Mouse (Mus musculus): ENCODE measurements around the gene Dbx1. TPM values are rescaled to one million over a fixed set of nuclear protein-coding genes. Genes with fewer than 3 reads are reported as not detected.

Dbx1 gene
- polyA plus RNA-seq, 1 experiment from 2014 or later = not detected

- H3K4me3 ChIP-seq (ENCODE audit: low read depth, low read length) = no peak overlapping the region
- WGBS = 6% methylated on average over 24 of the region's 24 CpGs
- no peak overlapping the region for H3K9ac ChIP-seq (ENCODE audit: low read depth, low read length)
- ATAC-seq (replicated peaks; ENCODE audit: low FRiP score) = no peak
- peaks cover 23% of the 10 kb centered on the region for H3K27me3 ChIP-seq (replicated peaks; ENCODE audit: control insufficient read depth, insufficient read depth, low read length)
- no peak for DNase-seq (ENCODE audit: low spot score)
- no peaks in the 10 kb centered on the region for H3K4me1 ChIP-seq (replicated peaks; ENCODE audit: control insufficient read depth, insufficient read depth, low read length)
- H3K9me3 ChIP-seq (ENCODE audit: control insufficient read depth, low read length) = no peaks in the 10 kb centered on the region
- H3K4me2 ChIP-seq = no peak overlapping the region
- no peak overlapping the region for H3K27ac ChIP-seq (ENCODE audit: low read depth, low read length)
- H3K36me3 ChIP-seq (ENCODE audit: control insufficient read depth, insufficient read depth, low read length) = no peaks in the 10 kb centered on the region
Measured at GRCm38 (mm10) chr7:49661811-49662491, 25.3 kb upstream of the Dbx1 start.

DNA sequence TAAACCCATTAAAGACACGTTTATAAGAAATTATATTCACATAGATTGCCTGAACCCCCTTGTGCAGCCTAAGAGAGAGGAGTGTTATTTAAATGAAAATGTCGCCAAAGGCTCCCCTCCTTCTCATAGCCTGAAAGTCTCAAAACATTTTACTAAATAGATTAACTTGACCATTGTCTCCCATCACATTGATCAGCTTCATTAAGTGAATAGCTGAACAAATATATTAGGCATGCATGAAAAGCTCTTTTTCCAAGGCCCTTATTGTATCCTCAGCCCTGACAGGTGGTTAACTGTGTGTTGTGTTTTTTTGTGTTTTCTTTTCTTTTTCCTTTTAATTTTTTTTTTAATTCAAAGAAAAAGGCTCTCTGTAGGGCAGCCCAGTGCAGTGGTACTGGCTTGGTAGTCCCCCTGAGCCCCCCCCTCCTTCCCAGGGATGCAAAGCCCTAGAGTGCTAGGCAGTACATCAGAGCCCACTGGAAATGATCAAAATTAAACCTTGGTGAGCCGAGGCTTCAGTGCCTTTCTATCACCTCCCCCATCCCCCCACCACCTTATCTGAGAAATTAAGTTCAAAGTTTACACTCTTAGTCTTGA, 4.2 kb upstream of the Dbx1 start:
- peaks cover 60% of the 10 kb centered on the region for H3K27me3 ChIP-seq (replicated peaks; ENCODE audit: control insufficient read depth, insufficient read depth, low read length)
- H3K4me1 ChIP-seq (replicated peaks; ENCODE audit: control insufficient read depth, insufficient read depth, low read length) = no peaks in the 10 kb centered on the region

GRCm38 (mm10) chr7:49639864-49640708, 3.4 kb upstream of the Dbx1 start:
- H3K36me3 ChIP-seq (ENCODE audit: control insufficient read depth, insufficient read depth, low read length) = no peaks in the 10 kb centered on the region
- no peak overlapping the region for H3K9ac ChIP-seq (ENCODE audit: low read depth, low read length)
- DNase-seq (ENCODE audit: low spot score) (no peak), ATAC-seq (replicated peaks; ENCODE audit: low FRiP score) (no peak)
- H3K27ac ChIP-seq (ENCODE audit: low read depth, low read length) = no peak overlapping the region
- no peak overlapping the region for H3K4me3 ChIP-seq (ENCODE audit: low read depth, low read length)
- H3K4me1 ChIP-seq (replicated peaks; ENCODE audit: control insufficient read depth, insufficient read depth, low read length) = no peaks in the 10 kb centered on the region
- WGBS = 21% methylated on average over 18 of the region's 18 CpGs
- H3K27me3 ChIP-seq (replicated peaks; ENCODE audit: control insufficient read depth, insufficient read depth, low read length) = peaks cover 67% of the 10 kb centered on the region
- no peaks in the 10 kb centered on the region for H3K9me3 ChIP-seq (ENCODE audit: control insufficient read depth, low read length)
- H3K4me2 ChIP-seq = no peak overlapping the region

More for the DNA sequence above, 4.2 kb upstream of the Dbx1 start:
- DNase-seq (ENCODE audit: low spot score) = no peak
- H3K4me3 ChIP-seq (ENCODE audit: low read depth, low read length) = no peak overlapping the region
- no peaks in the 10 kb centered on the region for H3K36me3 ChIP-seq (ENCODE audit: control insufficient read depth, insufficient read depth, low read length)
- no peak overlapping the region for H3K27ac ChIP-seq (ENCODE audit: low read depth, low read length)
- 31% methylated on average over 3 of the region's 3 CpGs for WGBS
- H3K9me3 ChIP-seq (ENCODE audit: control insufficient read depth, low read length) = no peaks in the 10 kb centered on the region
- no peak overlapping the region for H3K9ac ChIP-seq (ENCODE audit: low read depth, low read length)
- H3K4me2 ChIP-seq = no peak overlapping the region
- ATAC-seq (replicated peaks; ENCODE audit: low FRiP score) = no peak

DNA sequence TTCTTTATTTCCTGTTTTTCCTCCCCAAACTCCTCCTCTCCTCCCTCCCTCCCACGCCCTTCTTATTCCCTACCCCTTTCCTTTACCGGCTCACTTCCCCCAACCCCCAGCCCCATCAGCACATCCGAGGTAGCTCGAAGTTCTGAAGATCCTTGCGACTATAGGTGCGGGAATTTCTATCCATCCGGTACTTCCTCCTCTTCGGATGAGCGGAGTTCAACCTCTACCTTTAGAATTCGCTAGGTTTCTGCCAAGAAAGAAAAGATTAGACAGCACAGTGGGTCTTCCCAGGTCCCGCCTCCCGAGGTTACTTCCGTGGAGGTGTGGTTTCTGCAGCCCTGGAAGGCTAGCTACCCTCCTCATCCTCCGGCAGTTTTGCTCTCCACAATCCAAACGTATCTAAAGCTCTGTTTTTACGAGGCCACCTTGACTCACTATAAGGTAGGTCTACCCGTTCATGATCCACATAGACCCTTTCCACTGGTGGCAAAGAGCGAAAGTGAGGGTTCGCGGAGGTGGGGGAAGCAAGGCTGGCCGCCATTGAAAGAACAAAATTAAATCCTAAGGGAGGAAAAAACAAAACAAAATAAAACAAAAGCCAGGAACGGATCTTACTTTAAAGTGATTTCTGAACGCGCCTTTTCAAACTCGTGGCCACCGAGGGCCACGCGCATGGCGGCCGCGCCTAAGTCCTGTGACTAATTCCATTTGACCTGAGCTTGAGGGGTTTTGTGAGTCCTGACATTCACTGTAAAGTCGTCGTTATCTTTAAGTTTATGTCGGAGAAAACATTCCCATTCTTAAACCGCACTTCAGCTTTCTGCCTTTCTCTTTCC, 2.5 kb upstream of the Dbx1 start:
- Histone ChIP-seq H3K4me1 (replicated peaks; ENCODE audit: control insufficient read depth, insufficient read depth, low read length) (peaks cover 1% of the 10 kb centered on the region; the same call in 1 of the 2 replicates), H3K36me3 (ENCODE audit: control insufficient read depth, insufficient read depth, low read length) (no peaks in the 10 kb centered on the region), H3K9me3 (ENCODE audit: control insufficient read depth, low read length) (no peaks in the 10 kb centered on the region), H3K4me3 (ENCODE audit: low read depth, low read length) (no peak overlapping the region), H3K27ac (ENCODE audit: low read depth, low read length) (no peak overlapping the region), H3K27me3 (replicated peaks; ENCODE audit: control insufficient read depth, insufficient read depth, low read length) (peaks cover 76% of the 10 kb centered on the region), H3K9ac (ENCODE audit: low read depth, low read length) (no peak overlapping the region), H3K4me2 (peak overlapping the region; percentile 21)
- DNase-seq (ENCODE audit: low spot score) (no peak), ATAC-seq (replicated peaks; ENCODE audit: low FRiP score) (no peak)
- 3% methylated on average over 35 of the region's 35 CpGs for WGBS

DNA sequence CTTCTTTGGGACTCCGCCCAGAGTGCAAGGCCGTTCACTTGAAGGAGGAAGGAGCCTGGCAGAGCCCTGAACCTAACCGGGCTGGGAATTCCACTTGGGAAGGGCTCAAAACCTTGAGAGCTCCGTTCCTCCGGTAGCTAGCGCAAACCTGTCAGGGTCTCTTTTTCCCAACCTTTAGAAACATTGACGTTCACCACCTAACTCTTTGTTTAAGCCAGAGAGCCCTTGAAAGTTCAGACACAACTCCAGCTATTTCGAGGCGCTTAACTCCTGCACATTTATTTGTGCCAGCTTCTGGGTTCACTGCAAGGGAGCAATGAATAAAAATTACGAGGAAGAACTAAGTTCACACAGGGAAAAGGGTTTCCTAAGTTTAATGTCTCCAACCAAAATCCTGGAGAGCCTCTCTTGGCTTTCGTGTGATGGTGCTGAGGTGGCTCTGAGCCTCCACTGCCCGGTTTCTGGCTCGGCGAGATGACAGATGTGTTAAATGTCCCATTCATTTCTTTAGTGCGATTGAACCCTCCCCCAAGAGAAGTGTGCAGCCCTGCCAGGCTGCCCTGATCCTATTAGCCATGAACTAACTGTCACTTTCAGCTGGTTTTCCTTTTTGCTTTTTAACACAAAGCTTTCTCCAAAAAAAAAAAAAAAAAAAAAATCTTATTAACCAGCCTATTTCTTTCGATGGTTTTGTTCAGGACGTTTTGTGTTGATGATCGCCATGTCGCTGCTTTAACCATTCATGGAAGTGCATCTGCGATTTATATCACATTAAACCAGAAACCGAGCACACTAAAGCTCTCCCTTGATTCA, 1.4 kb upstream of the Dbx1 start:
- H3K4me1 ChIP-seq (replicated peaks; ENCODE audit: control insufficient read depth, insufficient read depth, low read length) = peaks cover 4% of the 10 kb centered on the region; the same call in 1 of the 2 replicates
- H3K27me3 ChIP-seq (replicated peaks; ENCODE audit: control insufficient read depth, insufficient read depth, low read length) = peaks cover 87% of the 10 kb centered on the region
- H3K9ac ChIP-seq (ENCODE audit: low read depth, low read length) = no peak overlapping the region
- DNase-seq (ENCODE audit: low spot score) = no peak
- ATAC-seq (replicated peaks; ENCODE audit: low FRiP score) = no peak
- H3K36me3 ChIP-seq (ENCODE audit: control insufficient read depth, insufficient read depth, low read length) = no peaks in the 10 kb centered on the region
- H3K4me2 ChIP-seq = no peak overlapping the region
- H3K27ac ChIP-seq (ENCODE audit: low read depth, low read length) = no peak overlapping the region
- WGBS = 2% methylated on average over 21 of the region's 21 CpGs
- no peak overlapping the region for H3K4me3 ChIP-seq (ENCODE audit: low read depth, low read length)
- no peaks in the 10 kb centered on the region for H3K9me3 ChIP-seq (ENCODE audit: control insufficient read depth, low read length)

- Histone ChIP-seq H3K27ac (ENCODE audit: low read depth, low read length) (no peak overlapping the region), H3K4me3 (ENCODE audit: low read depth, low read length) (no peak overlapping the region), H3K4me2 (no peak overlapping the region), H3K9ac (ENCODE audit: low read depth, low read length) (no peak overlapping the region), H3K27me3 (replicated peaks; ENCODE audit: control insufficient read depth, insufficient read depth, low read length) (peaks cover 95% of the 10 kb centered on the region), H3K36me3 (ENCODE audit: control insufficient read depth, insufficient read depth, low read length) (no peaks in the 10 kb centered on the region), H3K9me3 (ENCODE audit: control insufficient read depth, low read length) (no peaks in the 10 kb centered on the region), H3K4me1 (replicated peaks; ENCODE audit: control insufficient read depth, insufficient read depth, low read length) (peaks cover 4% of the 10 kb centered on the region; the same call in 1 of the 2 replicates)
- 2% methylated on average over 9 of the region's 9 CpGs for WGBS
- ATAC-seq (replicated peaks; ENCODE audit: low FRiP score) (no peak), DNase-seq (ENCODE audit: low spot score) (no peak)
Measured at GRCm38 (mm10) chr7:49637281-49637680, 632 bp upstream of the Dbx1 start.

- Histone ChIP-seq H3K4me3 (ENCODE audit: low read depth, low read length) (no peak overlapping the region), H3K36me3 (ENCODE audit: control insufficient read depth, insufficient read depth, low read length) (no peaks in the 10 kb centered on the region), H3K9ac (ENCODE audit: low read depth, low read length) (no peak overlapping the region), H3K9me3 (ENCODE audit: control insufficient read depth, low read length) (no peaks in the 10 kb centered on the region), H3K4me2 (no peak overlapping the region), H3K4me1 (replicated peaks; ENCODE audit: control insufficient read depth, insufficient read depth, low read length) (peaks cover 4% of the 10 kb centered on the region; the same call in 1 of the 2 replicates), H3K27ac (ENCODE audit: low read depth, low read length) (no peak overlapping the region), H3K27me3 (replicated peaks; ENCODE audit: control insufficient read depth, insufficient read depth, low read length) (peaks cover 98% of the 10 kb centered on the region)
- DNase-seq (ENCODE audit: low spot score) (no peak), ATAC-seq (replicated peaks; ENCODE audit: low FRiP score) (no peak)
- 4% methylated on average over 22 of the region's 22 CpGs for WGBS
Measured at GRCm38 (mm10) chr7:49635971-49636370, 678 bp downstream of the Dbx1 start.

All from liver, embryonic 11.5 days (tissue).